Mouse (Mus musculus): ENCODE results near the gene Pde10a. TPM values are rescaled to one million over a fixed set of nuclear protein-coding genes. Genes with fewer than 3 reads are reported as not detected.

The Pde10a gene
- total RNA-seq (2021) (1 to 10 TPM; 1.9 to 2.2 TPM), polyA plus RNA-seq (2012; rRNA removed) (1.4 and 2.3 TPM in 2 replicates)
- long read RNA-seq = 0 reads

DNA sequence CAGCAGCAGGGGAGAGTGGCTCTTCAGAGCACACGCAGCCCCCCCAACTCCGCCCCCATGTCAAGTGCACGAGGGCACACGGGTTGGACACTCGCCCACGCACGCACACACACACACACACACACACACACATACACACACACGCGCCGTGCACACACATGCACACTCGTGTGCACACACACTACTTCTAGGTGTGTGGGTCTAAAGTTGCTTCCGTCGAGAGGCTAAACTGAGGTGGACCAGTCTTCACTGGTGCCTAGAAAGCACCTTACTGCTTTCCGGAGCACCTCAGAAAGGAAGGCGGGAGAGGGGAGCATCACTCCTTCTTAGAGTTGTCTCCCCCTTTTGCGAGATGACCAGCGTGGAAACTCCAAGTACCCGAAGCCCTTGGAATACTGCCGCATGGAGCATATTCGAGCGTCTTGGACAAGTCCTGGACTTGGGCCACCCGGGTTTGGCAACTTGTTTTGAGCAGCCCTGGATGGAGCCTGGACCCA, at the start of gene Pde10a:
TSS of gene Pde10a (plus strand) at position 148 of the 497 bp plus-strand sequence.
- Histone ChIP-seq H3K9ac (ENCODE audit: low read depth, low read length) (peak within 1 kb of the TSS; percentile 36), H3K4me1 (ENCODE audit: control insufficient read depth, insufficient read depth, low read length) (peaks cover 5% of the 10 kb centered on the region), H3K36me3 (ENCODE audit: control insufficient read depth, insufficient read depth, low read length) (no peaks in the 10 kb centered on the region), H3K27ac (peak within 1 kb of the TSS; percentile 38), H3K4me3 (peak within 1 kb of the TSS; percentile 54), H3K27me3 (ENCODE audit: control insufficient read depth, insufficient read depth, low read length) (no peaks in the 10 kb centered on the region), H3K79me2 (replicated peaks; ENCODE audit: control insufficient read depth, insufficient read depth, low read length) (no peaks in the 10 kb centered on the region)
- peak; percentile 26 to 53 for DNase-seq
- intact Hi-C loops (cut with DNase I) = no loop called here
- under 1% methylated on average over 22 of the region's 22 CpGs for WGBS
- TF ChIP-seq CTCF (IDR thresholded peaks at IDR 0.05) (no peak), POLR2A (IDR thresholded peaks at IDR 0.05; ENCODE audit: insufficient read depth, low read depth, low read length) (no peak), EP300 (IDR thresholded peaks at IDR 0.05; ENCODE audit: insufficient read depth, low read depth, low read length) (no peak)

DNA sequence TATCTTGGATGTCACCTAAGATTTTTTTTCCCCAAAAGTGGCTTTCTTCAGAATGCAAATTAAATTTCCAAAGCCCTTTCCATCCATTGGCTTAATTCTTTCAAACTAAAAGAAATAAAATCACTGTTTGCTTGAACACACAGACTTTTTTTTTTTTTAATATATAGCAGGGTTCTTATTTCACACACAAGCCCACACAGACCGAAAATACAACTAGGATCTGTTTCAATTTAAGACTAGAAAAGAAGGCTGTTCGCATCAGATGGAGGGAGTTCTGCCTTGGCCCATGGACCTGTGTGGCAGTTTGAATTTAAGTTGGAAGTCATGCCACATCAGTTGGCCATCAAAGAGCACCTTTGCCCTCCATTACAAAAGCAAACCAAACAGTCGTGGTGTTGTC, 46.6 kb upstream of the Pde10a start:
- no peak for TF ChIP-seq CTCF (IDR thresholded peaks at IDR 0.05)
- DNase-seq = no peak
- no peak overlapping the region for H3K4me3 ChIP-seq
- intact Hi-C loops (cut with DNase I) = no loop called here
- no peaks in the 10 kb centered on the region for H3K4me1 ChIP-seq (ENCODE audit: control insufficient read depth, insufficient read depth, low read length)
- no peaks in the 10 kb centered on the region for H3K79me2 ChIP-seq (replicated peaks; ENCODE audit: control insufficient read depth, insufficient read depth, low read length)
- 68% methylated on average over 3 of the region's 3 CpGs for WGBS
- no peaks in the 10 kb centered on the region for H3K27me3 ChIP-seq (ENCODE audit: control insufficient read depth, insufficient read depth, low read length)
- H3K36me3 ChIP-seq (ENCODE audit: control insufficient read depth, insufficient read depth, low read length) = no peaks in the 10 kb centered on the region
- H3K27ac ChIP-seq = no peak overlapping the region
- no peak overlapping the region for H3K9ac ChIP-seq (ENCODE audit: low read depth, low read length)

DNA sequence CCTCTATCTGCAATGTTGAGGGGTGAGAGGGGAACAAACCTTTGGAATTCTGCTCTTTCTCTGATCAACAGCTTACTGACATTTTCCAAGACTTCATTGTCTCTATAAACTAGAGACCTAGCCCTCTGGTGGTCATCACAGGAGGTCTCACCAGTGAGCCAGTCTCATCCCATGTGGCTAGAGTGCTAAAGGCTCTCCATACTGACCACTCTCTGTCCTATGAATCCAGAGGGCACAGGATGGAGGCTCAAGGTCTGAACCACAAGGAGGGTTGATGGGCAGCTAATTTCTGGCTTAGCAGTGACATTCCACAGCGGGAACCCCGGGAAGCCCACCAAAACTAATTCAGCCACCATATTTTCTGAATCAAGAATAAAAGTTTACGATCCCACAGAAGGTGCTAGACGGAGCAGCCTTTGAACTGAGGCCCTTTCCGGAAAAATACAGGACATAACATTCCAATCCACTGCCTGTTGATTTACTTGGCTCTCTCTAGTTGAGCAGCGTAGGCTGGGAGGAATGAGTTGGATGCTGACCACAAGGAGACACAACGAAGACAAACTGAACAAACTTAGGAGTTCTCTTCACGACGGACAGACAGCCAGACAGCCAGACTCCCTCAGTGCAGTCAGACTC, 45.6 kb upstream of the Pde10a start:
- intact Hi-C loops (cut with DNase I) = no loop called here
- Histone ChIP-seq H3K27ac (no peak overlapping the region), H3K9ac (ENCODE audit: low read depth, low read length) (no peak overlapping the region), H3K4me3 (no peak overlapping the region), H3K27me3 (ENCODE audit: control insufficient read depth, insufficient read depth, low read length) (no peaks in the 10 kb centered on the region), H3K36me3 (ENCODE audit: control insufficient read depth, insufficient read depth, low read length) (no peaks in the 10 kb centered on the region), H3K4me1 (ENCODE audit: control insufficient read depth, insufficient read depth, low read length) (no peaks in the 10 kb centered on the region), H3K79me2 (replicated peaks; ENCODE audit: control insufficient read depth, insufficient read depth, low read length) (no peaks in the 10 kb centered on the region)
- no peak for DNase-seq
- TF ChIP-seq POLR2A (IDR thresholded peaks at IDR 0.05; ENCODE audit: insufficient read depth, low read depth, low read length) (no peak), EP300 (IDR thresholded peaks at IDR 0.05; ENCODE audit: insufficient read depth, low read depth, low read length) (no peak), CTCF (IDR thresholded peaks at IDR 0.05) (no peak)
- WGBS = 75% methylated on average over 9 of the region's 9 CpGs

DNA sequence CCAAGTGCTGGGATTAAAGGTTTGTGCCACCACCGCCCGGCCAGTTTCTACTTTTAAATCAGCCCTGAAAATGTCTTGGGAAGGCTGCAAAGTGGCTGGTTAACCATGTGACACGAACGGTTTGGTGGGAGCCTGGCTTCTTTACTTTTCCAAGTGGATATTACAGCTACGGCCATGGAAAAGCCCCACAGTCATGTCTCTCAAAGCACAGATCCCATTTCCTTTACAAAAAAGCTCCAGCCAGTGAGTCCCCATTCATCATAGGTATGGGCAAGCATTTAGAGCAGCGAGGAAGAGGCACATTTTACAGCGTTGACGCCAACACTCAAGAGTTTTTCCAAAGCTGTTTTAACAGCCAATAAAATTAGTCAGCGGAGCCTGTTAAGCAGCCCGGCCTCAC, 43.4 kb upstream of the Pde10a start:
- Histone ChIP-seq H3K4me3 (no peak overlapping the region), H3K9ac (ENCODE audit: low read depth, low read length) (no peak overlapping the region), H3K36me3 (ENCODE audit: control insufficient read depth, insufficient read depth, low read length) (no peaks in the 10 kb centered on the region), H3K27ac (no peak overlapping the region), H3K27me3 (ENCODE audit: control insufficient read depth, insufficient read depth, low read length) (no peaks in the 10 kb centered on the region), H3K79me2 (replicated peaks; ENCODE audit: control insufficient read depth, insufficient read depth, low read length) (no peaks in the 10 kb centered on the region), H3K4me1 (ENCODE audit: control insufficient read depth, insufficient read depth, low read length) (no peaks in the 10 kb centered on the region)
- TF ChIP-seq CTCF (IDR thresholded peaks at IDR 0.05) (no peak), EP300 (IDR thresholded peaks at IDR 0.05; ENCODE audit: insufficient read depth, low read depth, low read length) (no peak), POLR2A (IDR thresholded peaks at IDR 0.05; ENCODE audit: insufficient read depth, low read depth, low read length) (no peak)
- intact Hi-C loops (cut with DNase I) = no loop called here
- no peak for DNase-seq
- 84% methylated on average over 10 of the region's 10 CpGs for WGBS

DNA sequence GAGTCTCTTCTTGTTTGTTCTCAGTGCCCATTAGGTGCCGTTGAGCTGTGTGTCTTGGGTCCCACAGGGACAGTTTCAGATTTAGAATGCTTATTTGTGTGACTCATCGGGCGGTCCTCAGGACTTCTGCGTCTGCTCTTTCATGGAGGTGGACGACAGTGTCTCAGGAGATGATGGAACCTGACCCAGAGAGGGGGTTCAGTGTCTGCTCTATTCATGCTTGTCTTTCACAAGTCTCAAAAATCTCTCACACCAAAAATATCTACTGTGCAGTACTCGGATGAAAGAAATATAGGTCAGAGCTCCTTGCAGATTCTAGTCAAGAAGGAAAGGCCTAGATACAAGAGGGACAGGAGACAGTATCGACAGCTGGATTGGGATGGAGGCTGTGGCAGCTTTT, 42.3 kb upstream of the Pde10a start:
- no peaks in the 10 kb centered on the region for H3K4me1 ChIP-seq (ENCODE audit: control insufficient read depth, insufficient read depth, low read length)
- intact Hi-C loops (cut with DNase I) = no loop called here
- H3K79me2 ChIP-seq (replicated peaks; ENCODE audit: control insufficient read depth, insufficient read depth, low read length) = no peaks in the 10 kb centered on the region
- H3K27me3 ChIP-seq (ENCODE audit: control insufficient read depth, insufficient read depth, low read length) = no peaks in the 10 kb centered on the region
- no peak overlapping the region for H3K4me3 ChIP-seq
- DNase-seq = no peak
- 67% methylated on average over 7 of the region's 7 CpGs for WGBS
- H3K27ac ChIP-seq = no peak overlapping the region
- no peak overlapping the region for H3K9ac ChIP-seq (ENCODE audit: low read depth, low read length)
- no peak for TF ChIP-seq POLR2A (IDR thresholded peaks at IDR 0.05; ENCODE audit: insufficient read depth, low read depth, low read length)
- TF ChIP-seq CTCF (IDR thresholded peaks at IDR 0.05) = no peak
- no peak for TF ChIP-seq EP300 (IDR thresholded peaks at IDR 0.05; ENCODE audit: insufficient read depth, low read depth, low read length)
- H3K36me3 ChIP-seq (ENCODE audit: control insufficient read depth, insufficient read depth, low read length) = no peaks in the 10 kb centered on the region

DNA sequence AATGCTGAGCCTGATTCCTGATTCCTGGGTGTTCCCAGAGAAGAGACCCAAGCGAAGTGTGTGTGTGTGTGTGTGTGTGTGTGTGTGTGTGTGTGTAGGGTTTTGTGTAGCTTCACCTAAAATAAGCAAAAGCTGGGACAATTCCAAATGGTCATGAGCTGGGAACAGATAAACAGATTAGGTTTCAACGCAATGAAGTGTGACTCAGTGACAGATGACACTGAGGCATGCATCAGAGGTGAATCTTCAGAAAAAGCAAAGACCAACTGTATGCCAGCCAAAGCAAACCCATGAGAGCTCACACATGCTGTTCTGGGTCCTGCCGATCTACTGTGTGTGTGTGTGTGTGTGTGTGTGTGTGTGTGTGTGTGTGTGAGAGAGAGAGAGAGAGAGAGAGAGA, 40.9 kb upstream of the Pde10a start:
- no peak for DNase-seq
- intact Hi-C loops (cut with DNase I) = no loop called here
- no peaks in the 10 kb centered on the region for H3K79me2 ChIP-seq (replicated peaks; ENCODE audit: control insufficient read depth, insufficient read depth, low read length)
- H3K36me3 ChIP-seq (ENCODE audit: control insufficient read depth, insufficient read depth, low read length) = no peaks in the 10 kb centered on the region
- H3K27ac ChIP-seq = no peak overlapping the region
- no peaks in the 10 kb centered on the region for H3K4me1 ChIP-seq (ENCODE audit: control insufficient read depth, insufficient read depth, low read length)
- H3K4me3 ChIP-seq = no peak overlapping the region
- H3K9ac ChIP-seq (ENCODE audit: low read depth, low read length) = no peak overlapping the region
- TF ChIP-seq POLR2A (IDR thresholded peaks at IDR 0.05; ENCODE audit: insufficient read depth, low read depth, low read length) = no peak
- no peak for TF ChIP-seq EP300 (IDR thresholded peaks at IDR 0.05; ENCODE audit: insufficient read depth, low read depth, low read length)
- TF ChIP-seq CTCF (IDR thresholded peaks at IDR 0.05) = no peak
- no peaks in the 10 kb centered on the region for H3K27me3 ChIP-seq (ENCODE audit: control insufficient read depth, insufficient read depth, low read length)
- 56% methylated on average over 3 of the region's 3 CpGs for WGBS
